Mouse (Mus musculus) activated CD4-positive, CD25-positive, alpha-beta regulatory T cell, adult 9 weeks (primary cell): ENCODE data around the gene Lmx1a. TPM values are rescaled to one million over a fixed set of nuclear protein-coding genes. Genes with fewer than 3 reads are reported as not detected.

ENCODE experiments used
- polyA plus RNA-seq: library from polyadenylated mRNA; unstranded; fragments of 100-300 nt; shearing (Covaris generic); gene quantifications from one replicate; pipeline ENCODE4 v1.2.1, GENCODE M21; 2017

Gene Lmx1a
- not detected for polyA plus RNA-seq

DNA sequence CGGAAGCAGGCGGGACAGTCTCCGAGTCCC lies at the start of gene Lmx1a:
Gene Lmx1a (plus strand): TSS at position 6 of the 30 bp plus-strand sequence.

Other genes starting within 250 kb of the Lmx1a start
- gene Lrrc52, start 222.5 kb upstream of the Lmx1a start, polyA plus RNA-seq, result not detected
- gene Rxrg, start 90.9 kb upstream of the Lmx1a start, polyA plus RNA-seq, result not detected